Mouse (Mus musculus) liver, embryonic 13.5 days (tissue): Measurements from ENCODE around the gene Oat. TPM values are rescaled to one million over a fixed set of nuclear protein-coding genes. Genes with fewer than 3 reads are reported as not detected.

Experiments used
- ATAC-seq: fragments of 200-750 bp; cut with Nextera tagmentation; 2 replicates; pipeline ENCODE4 v1.8.0; 2017; ENCODE audit warnings: low read depth, mild to moderate bottlenecking, moderate number of reproducible peaks, moderate library complexity
- DNase-seq: peaks from one replicate; pipeline ENCODE4 v3.0.0; 2022
- H3K27ac ChIP-seq: fragments of 300-500 bp; sonication (generic); 2 replicates; pipeline ENCODE4 v1.5.1; 2015; ENCODE audit warnings: moderate library complexity, mild to moderate bottlenecking, inconsistent platforms
- H3K27me3 ChIP-seq: fragments of 300-500 bp; sonication (generic); 2 replicates; pipeline ENCODE4 v1.6.1; 2015; ENCODE audit warnings: mild to moderate bottlenecking, inconsistent platforms
- H3K36me3 ChIP-seq: fragments of 300-500 bp; sonication (generic); 2 replicates; pipeline ENCODE4 v1.6.1; 2015; ENCODE audit warnings: mild to moderate bottlenecking, inconsistent platforms
- H3K4me1 ChIP-seq: fragments of 300-500 bp; sonication (generic); replicated peaks from 2 replicates; pipeline ENCODE4 v1.6.1; 2015; ENCODE audit warnings: inconsistent platforms
- H3K4me2 ChIP-seq: fragments of 300-500 bp; sonication (generic); 2 replicates; pipeline ENCODE4 v1.6.1; 2015; ENCODE audit warnings: inconsistent platforms, mild to moderate bottlenecking, moderate library complexity
- H3K4me3 ChIP-seq: fragments of 300-500 bp; sonication (generic); replicated peaks from 2 replicates; pipeline ENCODE4 v1.5.1; 2015; ENCODE audit warnings: mild to moderate bottlenecking, inconsistent platforms
- H3K9ac ChIP-seq: fragments of 300-500 bp; sonication (generic); 2 replicates; pipeline ENCODE4 v1.6.1; 2015; ENCODE audit warnings: mild to moderate bottlenecking, inconsistent platforms
- H3K9me3 ChIP-seq: fragments of 300-500 bp; sonication (generic); replicated peaks from 2 replicates; pipeline ENCODE4 v1.6.1; 2016; ENCODE audit warnings: inconsistent platforms
- WGBS: fragments of 180-500 bp; shearing (Covaris S2); methylation state at CpG from one replicate; pipeline ENCODE4 v1.1.7; 2015; ENCODE audit not compliant: insufficient replicate concordance; 5-methylcytosine and 5-hydroxymethylcytosine counted together
- polyA plus RNA-seq: library from polyadenylated mRNA; unstranded; fragments of >200 nt; fragmentation: Nextera tagmentation; extraction: Ambion mirVana; gene quantifications from 2 replicates; pipeline ENCODE4 v1.2.1, GENCODE M21; 2015

Gene Oat
- polyA plus RNA-seq, 1 experiment from 2014 or later: 86.1 TPM

DNA sequence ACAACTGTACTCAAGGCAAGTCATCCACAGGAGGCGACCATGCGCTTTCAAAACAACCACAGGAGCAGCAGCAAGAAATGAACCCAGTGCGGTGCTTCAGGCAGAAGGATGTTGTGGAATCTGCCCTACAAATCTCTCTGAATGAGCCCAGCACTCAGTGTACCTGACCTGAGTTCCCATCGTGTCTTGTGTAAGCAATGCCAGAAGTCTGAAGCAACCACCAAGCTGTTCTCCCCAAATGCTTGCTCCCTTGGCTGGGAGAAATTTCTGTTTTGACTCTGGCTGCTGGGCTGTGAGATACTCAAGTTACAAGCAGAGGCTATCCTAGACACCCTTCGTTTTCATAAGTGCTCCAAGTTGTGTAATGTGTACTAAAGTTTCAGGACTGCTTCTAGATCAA is 29.5 kb upstream of the Oat start:
- Histone ChIP-seq H3K9ac (no peak overlapping the region), H3K4me3 (no peak overlapping the region), H3K4me1 (peaks cover 18% of the 10 kb centered on the region), H3K9me3 (no peaks in the 10 kb centered on the region), H3K36me3 (no peaks in the 10 kb centered on the region), H3K27ac (no peak overlapping the region), H3K4me2 (no peak overlapping the region), H3K27me3 (peaks cover 74% of the 10 kb centered on the region)
- no peak for DNase-seq
- no peak for ATAC-seq
- WGBS: 49% methylated on average over 5 of the region's 5 CpGs

DNA sequence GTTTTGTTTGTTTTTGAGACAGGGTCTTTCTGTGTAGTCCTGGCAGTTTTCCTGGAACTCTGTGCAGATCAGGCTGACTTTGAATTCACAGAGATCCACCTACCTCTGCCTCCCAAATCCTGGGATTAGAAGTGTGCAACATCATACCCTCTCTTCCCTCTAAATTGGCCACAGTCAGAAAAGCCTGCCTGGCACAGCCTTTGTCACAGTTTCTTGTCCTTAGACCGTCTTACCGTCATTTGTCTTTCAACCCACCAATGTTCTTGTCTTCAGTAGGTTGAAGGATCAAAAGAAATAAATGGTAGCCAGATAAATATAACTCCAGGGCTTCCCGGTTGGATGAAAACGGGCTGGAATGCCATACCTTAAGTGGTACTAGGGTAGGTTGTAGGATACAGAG is 28.5 kb upstream of the Oat start:
- 76% methylated on average over 4 of the region's 4 CpGs for WGBS
- peaks cover 84% of the 10 kb centered on the region for H3K27me3 ChIP-seq

DNA sequence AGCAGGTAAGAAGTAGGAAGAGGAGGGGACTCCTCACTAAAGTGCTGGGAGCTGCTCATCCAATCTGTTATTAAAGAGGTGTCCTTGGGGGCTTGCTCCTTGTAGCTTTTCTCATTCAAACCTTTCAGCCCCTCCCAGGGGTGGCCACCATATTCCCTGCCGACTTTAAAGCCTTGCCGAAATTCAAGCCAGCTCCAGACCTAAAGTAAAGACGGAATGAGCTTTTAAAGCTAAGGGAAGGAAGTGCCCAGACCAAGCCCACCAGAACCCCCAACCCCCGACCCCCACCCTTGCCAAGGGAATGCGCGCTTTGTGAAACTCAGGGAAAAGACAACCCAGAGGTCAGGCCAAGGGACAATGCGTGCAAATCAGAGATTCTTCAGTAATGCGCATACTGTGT is 24.7 kb upstream of the Oat start:
- ATAC-seq (no peak), DNase-seq (no peak)
- Histone ChIP-seq H3K9me3 (no peaks in the 10 kb centered on the region), H3K4me2 (no peak overlapping the region), H3K27ac (no peak overlapping the region), H3K36me3 (no peaks in the 10 kb centered on the region), H3K9ac (no peak overlapping the region), H3K27me3 (peaks cover 100% of the 10 kb centered on the region), H3K4me3 (no peak overlapping the region), H3K4me1 (peaks cover 47% of the 10 kb centered on the region)
- 11% methylated on average over 8 of the region's 8 CpGs for whole genome bisulfite sequencing

More for the DNA sequence above, 28.5 kb upstream of the Oat start:
- Histone ChIP-seq H3K4me3 (no peak overlapping the region), H3K9ac (no peak overlapping the region), H3K4me2 (no peak overlapping the region), H3K9me3 (no peaks in the 10 kb centered on the region), H3K4me1 (peaks cover 13% of the 10 kb centered on the region), H3K36me3 (no peaks in the 10 kb centered on the region), H3K27ac (no peak overlapping the region)
- no peak for ATAC-seq
- DNase-seq: no peak

DNA sequence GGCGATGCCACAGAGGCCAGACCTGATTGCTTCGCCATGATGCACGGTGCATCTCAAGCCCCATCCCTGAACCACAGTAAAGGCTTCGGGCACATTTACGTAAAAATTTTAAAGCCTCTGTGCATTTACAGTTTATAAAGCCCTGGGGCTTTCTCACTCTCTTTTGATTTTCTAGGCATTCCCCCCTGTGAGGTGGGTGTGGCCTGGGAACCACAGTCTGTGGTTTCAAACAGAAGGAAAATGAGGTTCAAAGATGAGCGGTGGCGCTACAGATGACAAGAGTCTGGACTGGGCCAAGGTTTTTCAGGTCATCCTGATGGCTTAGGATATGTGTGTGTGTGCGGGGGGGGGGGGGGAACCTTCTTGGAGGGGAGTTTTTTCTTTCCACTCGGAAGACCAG is 23.8 kb upstream of the Oat start:
- Histone ChIP-seq H3K36me3 (no peaks in the 10 kb centered on the region), H3K4me1 (peaks cover 55% of the 10 kb centered on the region), H3K9ac (no peak overlapping the region), H3K27me3 (peaks cover 96% of the 10 kb centered on the region), H3K9me3 (no peaks in the 10 kb centered on the region), H3K4me3 (peak overlapping the region; percentile 25; the same call in 1 of the 2 replicates), H3K4me2 (peak overlapping the region; percentile 50), H3K27ac (no peak overlapping the region)
- no peak for ATAC-seq
- no peak for DNase-seq
- WGBS: under 1% methylated on average over 9 of the region's 9 CpGs

DNA sequence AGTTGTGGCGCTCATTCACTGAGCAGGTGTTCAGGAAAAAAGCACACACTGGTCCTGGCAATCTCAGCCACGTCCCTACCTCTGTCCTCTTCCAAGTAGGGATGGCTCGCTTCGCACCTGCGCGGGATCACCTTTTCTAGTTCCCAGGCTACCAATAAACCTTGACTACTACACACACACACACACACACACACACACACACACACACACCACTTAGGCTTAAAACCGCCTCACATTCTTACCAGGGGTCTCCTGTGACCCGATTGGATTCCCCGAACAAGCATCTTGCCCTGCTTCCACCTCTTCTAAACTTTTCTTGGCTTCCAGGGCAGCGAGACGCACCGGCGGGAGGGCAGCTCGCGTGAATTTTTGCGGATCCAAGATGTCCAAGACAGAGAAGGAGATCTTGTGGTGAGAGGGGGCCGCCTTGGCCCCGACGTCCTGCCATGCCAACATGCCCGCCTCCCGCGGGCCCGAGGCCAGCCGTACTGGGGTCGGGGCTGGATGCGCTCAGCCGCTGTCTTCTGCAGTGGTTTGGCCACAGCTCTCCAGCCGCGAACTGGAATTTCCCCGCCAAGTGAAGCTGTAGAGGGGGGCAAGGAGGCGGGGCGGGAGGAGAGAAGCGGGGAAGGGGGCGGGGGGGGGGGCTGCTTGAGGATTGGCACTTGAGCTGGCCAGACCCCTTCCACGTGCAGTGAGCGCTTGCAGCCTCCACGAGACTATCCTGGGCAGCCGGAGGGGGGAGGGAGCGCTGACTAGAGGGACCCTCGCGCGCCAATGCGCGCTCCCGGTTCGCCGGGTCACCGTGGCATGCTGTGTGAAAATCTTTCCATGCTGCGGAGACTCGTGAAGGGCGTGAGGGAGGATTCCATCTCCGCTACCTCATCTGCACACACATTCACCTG is 23.1 kb upstream of the Oat start, which contains the start of gene Nkx1-2:
Gene Nkx1-2 (minus strand): TSS at position 567 of the 905 bp plus-strand sequence.
- Histone ChIP-seq H3K9me3 (no peaks in the 10 kb centered on the region), H3K36me3 (no peaks in the 10 kb centered on the region), H3K9ac (no peak within 1 kb of the TSS), H3K4me3 (peak within 1 kb of the TSS; percentile 59), H3K27me3 (peaks cover 92% of the 10 kb centered on the region), H3K4me1 (peaks cover 59% of the 10 kb centered on the region), H3K27ac (no peak within 1 kb of the TSS), H3K4me2 (peak within 1 kb of the TSS; percentile 50)
- DNase-seq (no peak), ATAC-seq (no peak)
- 2% methylated on average over 51 of the region's 52 CpGs for WGBS

DNA sequence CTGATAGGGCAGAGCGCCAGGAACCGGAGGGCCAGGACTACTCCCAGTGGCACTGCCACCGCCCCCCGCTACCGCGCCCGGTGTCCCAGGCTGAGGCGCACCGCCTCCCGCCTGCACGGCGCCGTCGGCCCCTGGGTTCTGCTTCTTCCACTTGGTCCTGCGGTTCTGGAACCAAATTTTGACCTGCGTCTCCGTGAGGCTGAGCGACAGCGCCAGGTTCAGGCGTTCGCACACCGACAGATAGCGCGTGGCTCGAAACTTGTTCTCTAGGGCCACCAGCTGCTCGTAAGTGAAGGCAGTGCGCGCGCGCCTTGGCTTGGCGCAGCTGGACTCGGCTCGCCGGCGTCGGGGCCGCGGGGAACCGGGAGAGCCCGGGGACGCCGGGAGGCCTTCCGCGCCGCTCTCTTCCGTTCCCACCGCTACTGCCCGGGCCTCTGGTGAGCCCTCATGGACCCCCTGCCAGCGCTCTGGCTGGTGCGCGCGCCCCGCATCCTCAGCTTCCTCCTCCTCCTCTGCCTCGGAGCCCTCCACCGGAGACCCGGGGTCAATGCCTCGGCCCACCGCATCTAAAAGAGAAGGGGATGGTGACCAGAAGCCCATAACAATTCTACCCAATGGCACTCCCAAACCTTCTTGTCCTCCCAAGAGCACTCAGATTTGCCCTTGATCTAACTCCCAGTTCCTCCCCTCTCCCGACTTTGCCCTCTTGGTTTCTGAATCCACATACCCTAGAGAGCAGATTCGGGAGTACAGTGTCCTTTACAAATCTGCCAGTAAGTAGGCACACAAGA is 21.2 kb upstream of the Oat start:
- peaks cover 73% of the 10 kb centered on the region for H3K27me3 ChIP-seq
- H3K36me3 ChIP-seq: no peaks in the 10 kb centered on the region
- peaks cover 69% of the 10 kb centered on the region for H3K4me1 ChIP-seq
- peak; percentile 18 for DNase-seq
- H3K4me2 ChIP-seq: peak overlapping the region; percentile 82
- no peak overlapping the region for H3K27ac ChIP-seq
- peak; percentile 56 for ATAC-seq
- H3K4me3 ChIP-seq: peak overlapping the region; percentile 59
- H3K9ac ChIP-seq: peak overlapping the region; percentile 27
- under 1% methylated on average over 54 of the region's 60 CpGs for WGBS
- no peaks in the 10 kb centered on the region for H3K9me3 ChIP-seq

DNA sequence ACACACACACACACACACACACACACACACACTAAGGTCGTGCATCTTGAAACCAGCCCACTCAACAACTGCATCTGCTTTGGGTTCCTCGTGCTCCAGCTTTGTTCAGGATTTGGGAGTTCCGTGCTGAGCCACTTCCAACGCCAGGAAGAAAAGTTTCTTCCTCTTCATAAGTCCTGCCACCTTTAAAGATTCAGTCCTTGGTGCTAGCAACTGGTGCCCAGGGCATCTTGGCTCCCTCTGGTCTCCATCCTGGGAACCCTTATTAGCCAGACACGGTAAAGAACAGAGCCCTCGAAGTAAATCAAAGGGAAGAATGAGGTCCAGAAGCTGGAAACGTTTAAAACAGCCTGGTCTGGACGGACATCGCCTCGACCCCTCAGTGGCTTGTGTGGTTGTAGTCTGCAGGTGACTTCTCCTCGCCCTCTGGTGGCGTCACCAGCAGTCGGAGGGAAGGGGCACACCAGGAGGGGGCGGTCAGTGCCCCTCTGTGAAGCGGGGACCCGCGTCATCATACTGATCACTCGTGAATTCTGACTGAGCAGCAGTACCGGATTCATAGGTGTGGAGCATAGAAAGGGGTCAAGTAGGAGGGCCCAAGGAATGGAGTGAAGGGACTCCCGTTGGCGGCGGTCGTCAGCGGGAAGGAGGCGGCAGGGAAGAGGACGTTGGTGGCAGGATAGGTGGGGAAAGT is 20.5 kb upstream of the Oat start:
- Histone ChIP-seq H3K36me3 (no peaks in the 10 kb centered on the region), H3K4me2 (peak overlapping the region; percentile 82), H3K27me3 (peaks cover 66% of the 10 kb centered on the region), H3K27ac (peak overlapping the region; percentile 65; the same call in 1 of the 2 replicates), H3K4me3 (peak overlapping the region; percentile 59), H3K9ac (peak overlapping the region; percentile 27), H3K9me3 (no peaks in the 10 kb centered on the region), H3K4me1 (peaks cover 69% of the 10 kb centered on the region)
- ATAC-seq (peak; percentile 11), DNase-seq (no peak)
- 7% methylated on average over 26 of the region's 26 CpGs for WGBS

DNA sequence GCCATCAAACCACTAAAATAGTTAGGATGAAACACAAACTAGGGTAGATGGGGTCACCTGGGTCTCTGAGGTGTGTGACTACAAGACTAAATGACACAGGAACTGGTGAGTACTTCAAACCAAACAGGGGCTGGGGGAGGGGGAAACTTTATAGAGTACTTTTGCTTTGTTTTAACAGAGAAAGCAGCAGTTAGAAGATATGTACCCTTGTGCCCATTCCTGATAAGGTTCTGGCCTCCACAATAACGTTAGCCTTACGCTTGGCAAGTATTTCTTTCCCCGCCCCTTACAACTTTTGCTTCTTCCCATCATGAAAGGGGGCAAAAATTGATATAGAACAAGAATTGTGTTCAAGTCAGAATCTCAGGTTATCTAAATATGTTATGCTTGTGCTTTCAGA is 19.6 kb upstream of the Oat start:
- DNase-seq: peak; percentile 29
- ATAC-seq: peak; percentile 77
- H3K4me3 ChIP-seq: no peak overlapping the region
- H3K27ac ChIP-seq: peak overlapping the region; percentile 65
- no peaks in the 10 kb centered on the region for H3K36me3 ChIP-seq
- H3K9ac ChIP-seq: no peak overlapping the region
- H3K9me3 ChIP-seq: no peaks in the 10 kb centered on the region
- H3K27me3 ChIP-seq: peaks cover 56% of the 10 kb centered on the region
- H3K4me2 ChIP-seq: peak overlapping the region; percentile 34
- WGBS: 16% methylated on average over 3 of the region's 3 CpGs
- peaks cover 73% of the 10 kb centered on the region for H3K4me1 ChIP-seq

DNA sequence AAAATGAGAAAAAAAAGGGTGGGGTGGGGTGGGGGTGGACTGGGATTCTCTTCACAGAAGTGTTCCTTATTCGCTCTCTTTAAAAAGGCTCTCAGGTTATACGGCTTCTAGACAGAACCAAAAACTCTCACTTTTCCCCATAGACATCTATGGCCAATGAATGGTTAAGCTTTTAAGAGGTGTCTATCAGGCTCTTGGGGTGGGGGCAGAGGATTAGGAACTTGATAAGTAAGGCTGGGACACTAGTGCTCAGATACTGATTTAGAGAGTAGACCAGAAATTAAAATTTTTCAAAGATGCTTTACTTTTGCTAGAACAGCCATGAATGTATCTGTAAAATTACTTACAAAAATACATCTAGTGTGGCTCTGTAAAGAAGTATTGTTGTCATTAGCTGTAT is 18.1 kb upstream of the Oat start:
- H3K36me3 ChIP-seq: no peaks in the 10 kb centered on the region
- 78% methylated on average over 2 of the region's 2 CpGs for WGBS
- H3K9ac ChIP-seq: no peak overlapping the region
- peaks cover 42% of the 10 kb centered on the region for H3K27me3 ChIP-seq
- no peak overlapping the region for H3K4me2 ChIP-seq
- H3K4me3 ChIP-seq: no peak overlapping the region
- peaks cover 69% of the 10 kb centered on the region for H3K4me1 ChIP-seq
- ATAC-seq (no peak), DNase-seq (no peak)
- no peak overlapping the region for H3K27ac ChIP-seq
- no peaks in the 10 kb centered on the region for H3K9me3 ChIP-seq

DNA sequence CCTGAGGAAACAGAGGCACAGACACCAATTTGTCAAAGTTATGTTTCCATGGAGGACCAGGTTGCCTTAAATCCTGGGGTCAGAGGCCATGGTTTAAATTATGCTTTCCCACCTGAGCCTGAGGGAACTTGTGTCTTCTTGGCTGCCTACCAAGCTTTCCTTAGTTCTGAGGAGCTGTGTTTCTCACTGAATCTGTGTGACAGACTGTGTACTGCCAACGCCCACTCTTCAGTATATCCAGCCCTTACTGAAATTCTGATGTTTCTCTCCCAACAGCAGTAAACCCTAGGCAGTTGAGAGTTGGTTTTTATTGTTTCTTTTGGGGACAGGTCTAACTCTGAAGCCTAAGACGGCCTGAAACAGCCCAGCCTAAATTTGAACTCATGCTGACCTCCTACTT is 17.6 kb upstream of the Oat start:
- ATAC-seq (no peak), DNase-seq (no peak)
- 60% methylated on average over 2 of the region's 2 CpGs for WGBS
- no peaks in the 10 kb centered on the region for H3K9me3 ChIP-seq
- H3K4me3 ChIP-seq: no peak overlapping the region
- peaks cover 67% of the 10 kb centered on the region for H3K4me1 ChIP-seq
- H3K27me3 ChIP-seq: peaks cover 36% of the 10 kb centered on the region
- H3K27ac ChIP-seq: no peak overlapping the region
- no peak overlapping the region for H3K9ac ChIP-seq
- H3K4me2 ChIP-seq: no peak overlapping the region
- no peaks in the 10 kb centered on the region for H3K36me3 ChIP-seq

DNA sequence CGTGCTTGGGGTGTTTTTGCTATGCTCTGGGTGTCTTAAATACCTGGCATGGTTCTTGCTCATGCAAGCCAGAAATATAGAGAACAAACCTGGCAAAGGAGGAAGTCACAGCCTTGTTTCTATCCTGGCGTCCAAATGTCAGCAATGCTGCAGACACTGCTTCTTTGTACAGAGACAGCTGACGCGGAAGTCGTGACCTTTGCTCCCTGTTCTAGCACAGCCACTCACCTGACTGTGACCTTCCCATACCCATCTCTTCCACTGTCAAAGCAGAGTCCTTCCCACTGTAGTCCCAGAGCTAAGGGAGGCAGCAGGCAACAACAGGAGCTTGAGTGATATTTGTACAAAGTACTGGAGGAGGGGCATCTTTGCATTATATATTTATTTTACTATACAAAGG is 13.4 kb upstream of the Oat start:
- no peak overlapping the region for H3K4me3 ChIP-seq
- H3K27me3 ChIP-seq: peaks cover 4% of the 10 kb centered on the region; the same call in 1 of the 2 replicates
- WGBS: 62% methylated on average over 5 of the region's 5 CpGs
- H3K27ac ChIP-seq: no peak overlapping the region
- H3K9me3 ChIP-seq: no peaks in the 10 kb centered on the region
- ATAC-seq (0 out of 2 replicates have a peak, but pooled peaks have one; percentile 31), DNase-seq (no peak)
- H3K4me1 ChIP-seq: peaks cover 28% of the 10 kb centered on the region
- H3K4me2 ChIP-seq: no peak overlapping the region
- H3K9ac ChIP-seq: no peak overlapping the region
- no peaks in the 10 kb centered on the region for H3K36me3 ChIP-seq
